Comparison of ENCODE assay signal across 8 mouse cellular contexts in the genomic region with DNA sequence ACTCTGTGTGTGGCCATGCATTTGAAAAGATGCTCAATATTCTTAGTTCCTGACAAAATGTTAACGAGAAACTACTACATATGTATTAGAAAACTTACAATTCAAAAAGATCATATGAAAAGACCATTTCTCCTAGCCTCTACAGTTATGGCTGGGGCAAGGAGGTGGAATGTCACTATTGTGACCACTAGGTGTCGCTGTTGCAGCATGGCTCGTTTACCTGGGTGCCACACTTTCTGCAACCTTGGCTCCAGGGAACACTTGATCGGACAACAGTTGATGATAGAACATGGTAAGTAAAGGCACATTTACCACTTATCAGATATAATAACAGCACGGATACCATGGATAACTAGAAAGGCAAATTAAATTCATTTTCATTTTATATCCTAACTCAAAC. TPM values are rescaled to one million over a fixed set of nuclear protein-coding genes. Genes with fewer than 3 reads are reported as not detected.
DNase-seq lines count a peak whose midpoint lies in the region; ATAC-seq lines count a peak whose summit lies in the region.

No protein-coding gene starts in this region.

- 5% methylated on average over 5 of the region's 5 CpGs for WGBS in hindbrain, embryonic 15.5 days

- no peak overlapping the region for H3K9ac ChIP-seq in hindbrain, embryonic 15.5 days

- no peak overlapping the region for H3K27ac ChIP-seq in hindbrain, embryonic 15.5 days (replicated peaks)

- peak; percentile 89 for ATAC-seq in hindbrain, embryonic 15.5 days (ENCODE audit: low FRiP score, low read depth)
- ATAC-seq in megakaryocyte, adult 5-6 weeks (ENCODE audit: poor library complexity, severe bottlenecking), result peak; percentile 92

- H3K4me1 ChIP-seq in hindbrain, embryonic 15.5 days (replicated peaks), result no peaks in the 10 kb centered on the region

- H3K27me3 ChIP-seq in hindbrain, embryonic 15.5 days, result no peaks in the 10 kb centered on the region

- H3K4me2 ChIP-seq in hindbrain, embryonic 15.5 days, result no peak overlapping the region

- H3K4me3 ChIP-seq in hindbrain, embryonic 15.5 days, result no peak overlapping the region

- H3K36me3 ChIP-seq in hindbrain, embryonic 15.5 days, result no peaks in the 10 kb centered on the region

- DNase-seq in WW6 (ENCODE audit: low read depth, low spot score), result peak; percentile 36
- peak; percentile 76 for DNase-seq in cerebellum, adult 9-10 months
- peak; percentile 31 to 70 for DNase-seq in frontal cortex, postnatal 14 days (ENCODE audit: low spot score in 2 of 2)
- DNase-seq in layer of hippocampus, postnatal 36 days, result peak; percentile 68 to 69
- DNase-seq in right cerebral cortex, postnatal 10 days (ENCODE audit: low spot score in 2 of 2), result peak; percentile 75 to 85
- DNase-seq in yolk sac, embryonic 10.5 days (ENCODE audit: low spot score), result peak; percentile 50

- H3K9me3 ChIP-seq in hindbrain, embryonic 15.5 days, result no peaks in the 10 kb centered on the region

RNA-seq across cellular contexts. Expression of a gene that starts 51.3 kb away (rescaled TPM):
- polyA plus RNA-seq in hindbrain, embryonic 15.5 days (2015; fragmentation: Nextera tagmentation; extraction: Ambion mirVana), result 0.21 and 0.22 TPM in 2 replicates
- total RNA-seq in layer of hippocampus, postnatal 36 days (2021), result under 1 TPM; 0.13 to 0.17 TPM
- 5.3 and 7.3 TPM in 2 replicates for total RNA-seq in megakaryocyte, adult 5-6 weeks (2015)
- total RNA-seq in megakaryocyte, adult 5-6 weeks (2017), result 9.3 and 11.3 TPM in 2 replicates

Comparison
In these comparisons a context has a peak if more than half of its experiments do, and no peak if none do; other contexts are left out.
1. RNA of a gene that starts 51.3 kb away (total RNA-seq): 5.3 to 11.3 TPM in megakaryocyte, adult 5-6 weeks; 0.13 to 0.17 TPM in layer of hippocampus, postnatal 36 days; every median in the first group is over 4 times any median in the second.
2. Peak in every context shown above with its lines, with median percentiles within 50 percentile points of each other: DNase-seq.